Mouse (Mus musculus): ENCODE measurements at regions not wholly inside any gene's neighbourhood (a gene's known extent, or its start where the extent isn't known, plus 50 kb on each side); places are given as distances from the start of the nearest gene placed in this dataset.
A peak's percentile ranks its signal among the peaks of the same experiment; 100 is the strongest.

DNA sequence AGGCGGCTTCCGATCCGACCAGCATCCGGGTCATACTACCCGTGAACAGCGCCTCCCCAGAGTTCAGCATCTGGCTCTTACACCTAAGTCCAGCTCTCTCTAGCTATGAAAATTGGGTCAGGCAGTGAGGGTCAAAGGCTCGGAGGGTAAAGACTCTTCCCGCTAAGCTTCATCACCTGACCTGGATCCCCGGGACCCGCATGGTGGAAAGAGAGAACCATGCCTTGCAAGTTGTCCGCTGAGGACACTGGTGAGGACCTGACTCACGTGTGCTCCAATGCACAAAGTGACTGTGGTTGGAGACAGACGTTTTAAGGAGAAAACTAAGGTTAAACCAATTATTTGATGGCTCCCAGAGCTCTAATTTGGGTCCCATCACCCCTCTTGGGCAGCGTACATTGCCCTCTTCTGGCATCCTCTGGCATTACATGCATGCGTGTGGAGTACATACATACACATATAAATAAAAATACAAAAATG is 74.6 kb upstream of the Sall4 start:
- H3K36me3 ChIP-seq (ENCODE audit: insufficient read depth) = no peaks in the 10 kb centered on the region
- no peaks in the 10 kb centered on the region for H3K4me1 ChIP-seq (ENCODE audit: insufficient read depth)
- DNase-seq = no peak
- peaks cover 24% of the 10 kb centered on the region for H3K27me3 ChIP-seq (ENCODE audit: insufficient read depth, low read length)
- no peak for ATAC-seq
- 8% methylated on average over 15 of the region's 15 CpGs for WGBS
- no peaks in the 10 kb centered on the region for H3K9me3 ChIP-seq (ENCODE audit: low read length)
- no peak overlapping the region for H3K9ac ChIP-seq
- no peak overlapping the region for H3K4me2 ChIP-seq (ENCODE audit: low read depth)
- H3K4me3 ChIP-seq (ENCODE audit: low read depth, low read length) = no peak overlapping the region
- peak; percentile 52 for TF ChIP-seq CTCF (IDR thresholded peaks at IDR 0.05; ENCODE audit: low read depth)
- H3K27ac ChIP-seq (ENCODE audit: low read depth, low read length) = no peak overlapping the region

DNA sequence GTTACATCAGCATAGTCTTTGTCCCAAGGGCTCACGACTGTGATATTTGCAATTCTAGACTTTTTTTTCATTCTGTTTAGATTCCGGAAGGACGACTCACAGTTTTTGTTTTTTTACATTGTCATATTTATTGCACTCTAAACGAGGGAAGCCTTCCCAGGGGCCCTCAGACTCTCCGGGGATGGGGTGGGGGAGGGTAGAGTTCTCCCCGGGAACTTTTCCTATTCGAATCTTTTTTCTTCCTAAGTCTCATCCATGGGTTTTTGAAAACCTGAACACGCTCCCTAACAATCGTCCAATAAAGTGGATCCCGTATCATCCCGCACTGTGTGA is 73.9 kb upstream of the Sall4 start:
- H3K36me3 ChIP-seq (ENCODE audit: insufficient read depth) = no peaks in the 10 kb centered on the region
- peaks cover 24% of the 10 kb centered on the region for H3K27me3 ChIP-seq (ENCODE audit: insufficient read depth, low read length)
- no peak overlapping the region for H3K4me3 ChIP-seq (ENCODE audit: low read depth, low read length)
- ATAC-seq (no peak), DNase-seq (peak; percentile 32)
- H3K4me1 ChIP-seq (ENCODE audit: insufficient read depth) = no peaks in the 10 kb centered on the region
- H3K9me3 ChIP-seq (ENCODE audit: low read length) = no peaks in the 10 kb centered on the region
- H3K9ac ChIP-seq = no peak overlapping the region
- H3K4me2 ChIP-seq (ENCODE audit: low read depth) = no peak overlapping the region
- no peak overlapping the region for H3K27ac ChIP-seq (ENCODE audit: low read depth, low read length)
- 3% methylated on average over 11 of the region's 11 CpGs for WGBS
- no peak for TF ChIP-seq CTCF (IDR thresholded peaks at IDR 0.05; ENCODE audit: low read depth)

DNA sequence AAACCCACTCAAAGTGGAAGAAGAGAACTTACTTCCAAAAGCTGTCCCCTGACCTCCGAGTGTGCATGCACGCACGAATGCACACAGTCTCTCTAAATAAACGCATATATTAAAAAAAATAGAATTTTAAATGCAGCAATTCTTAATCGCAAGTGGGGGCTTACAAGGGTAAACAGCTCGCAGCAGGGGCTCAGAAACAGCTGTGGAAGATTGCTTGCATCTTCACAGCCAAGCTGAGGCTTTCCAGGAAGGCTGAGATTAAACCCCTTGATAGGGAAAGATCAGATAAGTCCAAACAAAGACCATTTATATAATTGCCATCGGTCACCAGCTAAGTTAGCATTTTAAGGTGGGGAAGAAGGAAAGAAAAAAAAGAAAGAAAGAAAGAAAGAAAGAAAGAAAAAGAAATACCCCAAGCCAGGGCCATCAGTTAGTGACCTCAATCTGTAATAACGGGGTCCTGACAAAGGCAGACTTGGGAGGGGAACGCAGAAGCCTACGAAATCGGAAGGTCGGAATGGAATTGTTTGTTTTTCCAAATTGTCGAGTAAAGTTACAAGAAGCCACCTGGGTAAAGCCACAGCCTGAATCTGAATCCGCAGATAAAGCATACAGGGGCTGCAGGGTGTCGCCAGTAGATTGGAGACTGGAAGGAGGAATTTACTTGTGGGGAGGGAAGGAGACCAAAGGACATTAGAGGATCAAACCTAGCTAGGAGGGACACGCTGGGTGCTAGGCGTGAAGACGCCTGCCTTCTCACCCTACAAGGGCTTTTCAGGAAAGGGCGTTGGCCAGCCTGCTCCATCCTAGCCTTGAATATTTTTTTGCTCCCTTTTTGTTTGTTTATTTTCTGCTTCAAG is 73.3 kb upstream of the Sall4 start:
- no peaks in the 10 kb centered on the region for H3K9me3 ChIP-seq (ENCODE audit: low read length)
- 12% methylated on average over 19 of the region's 19 CpGs for WGBS
- no peak overlapping the region for H3K9ac ChIP-seq
- H3K27ac ChIP-seq (ENCODE audit: low read depth, low read length) = no peak overlapping the region
- DNase-seq (peak; percentile 44), ATAC-seq (no peak)
- no peaks in the 10 kb centered on the region for H3K4me1 ChIP-seq (ENCODE audit: insufficient read depth)
- H3K27me3 ChIP-seq (ENCODE audit: insufficient read depth, low read length) = peaks cover 24% of the 10 kb centered on the region
- H3K36me3 ChIP-seq (ENCODE audit: insufficient read depth) = no peaks in the 10 kb centered on the region
- no peak overlapping the region for H3K4me3 ChIP-seq (ENCODE audit: low read depth, low read length)
- H3K4me2 ChIP-seq (ENCODE audit: low read depth) = no peak overlapping the region
- no peak for TF ChIP-seq CTCF (IDR thresholded peaks at IDR 0.05; ENCODE audit: low read depth)

GRCm38 (mm10) chr2:168839811-168840655 is 72.3 kb upstream of the Sall4 start:
- H3K9ac ChIP-seq = no peak overlapping the region
- WGBS = 4% methylated on average over 24 of the region's 24 CpGs
- H3K36me3 ChIP-seq (ENCODE audit: insufficient read depth) = no peaks in the 10 kb centered on the region
- DNase-seq (peak; percentile 34), ATAC-seq (peak; percentile 53; the same call in 1 of the 2 replicates)
- H3K4me1 ChIP-seq (ENCODE audit: insufficient read depth) = no peaks in the 10 kb centered on the region
- peak overlapping the region; percentile 29 for H3K4me2 ChIP-seq (ENCODE audit: low read depth)
- no peak overlapping the region for H3K27ac ChIP-seq (ENCODE audit: low read depth, low read length)
- TF ChIP-seq CTCF (IDR thresholded peaks at IDR 0.05; ENCODE audit: low read depth) = no peak
- peak overlapping the region; percentile 2; the same call in 1 of the 2 replicates for H3K4me3 ChIP-seq (ENCODE audit: low read depth, low read length)
- peaks cover 24% of the 10 kb centered on the region for H3K27me3 ChIP-seq (ENCODE audit: insufficient read depth, low read length)
- H3K9me3 ChIP-seq (ENCODE audit: low read length) = no peaks in the 10 kb centered on the region

- H3K4me3 ChIP-seq (ENCODE audit: low read depth, low read length) = no peak overlapping the region
- no peak for TF ChIP-seq CTCF (IDR thresholded peaks at IDR 0.05; ENCODE audit: low read depth)
- no peak overlapping the region for H3K4me2 ChIP-seq (ENCODE audit: low read depth)
- H3K4me1 ChIP-seq (ENCODE audit: insufficient read depth) = no peaks in the 10 kb centered on the region
- DNase-seq (no peak), ATAC-seq (no peak)
- H3K36me3 ChIP-seq (ENCODE audit: insufficient read depth) = no peaks in the 10 kb centered on the region
- no peaks in the 10 kb centered on the region for H3K9me3 ChIP-seq (ENCODE audit: low read length)
- 29% methylated on average over 6 of the region's 6 CpGs for WGBS
- H3K27me3 ChIP-seq (ENCODE audit: insufficient read depth, low read length) = peaks cover 24% of the 10 kb centered on the region
- H3K27ac ChIP-seq (ENCODE audit: low read depth, low read length) = no peak overlapping the region
- no peak overlapping the region for H3K9ac ChIP-seq
These were observed 71.5 kb upstream of the Sall4 start for GRCm38 (mm10) chr2:168839221-168839620.

DNA sequence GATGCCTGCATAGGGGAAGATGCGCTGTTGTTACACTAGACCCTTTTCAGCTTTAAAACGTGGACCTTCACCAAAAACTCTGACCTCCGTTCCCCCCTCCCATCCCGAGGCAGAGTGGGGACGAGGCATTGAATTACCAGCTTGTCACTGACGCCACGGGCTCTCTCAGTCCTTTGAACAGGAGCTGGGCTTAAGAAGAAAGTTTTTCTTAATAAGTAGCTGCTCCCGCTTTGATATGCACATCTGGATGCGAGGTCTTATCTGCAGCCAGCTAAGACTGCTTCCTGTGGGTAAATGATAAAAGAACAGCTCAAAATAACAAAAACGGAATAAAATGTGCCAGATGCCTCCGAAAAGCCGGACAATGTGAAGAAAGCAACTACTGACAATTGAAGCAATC is 70.9 kb upstream of the Sall4 start:
- 12% methylated on average over 12 of the region's 12 CpGs for WGBS
- no peaks in the 10 kb centered on the region for H3K4me1 ChIP-seq (ENCODE audit: insufficient read depth)
- no peak overlapping the region for H3K4me2 ChIP-seq (ENCODE audit: low read depth)
- no peaks in the 10 kb centered on the region for H3K9me3 ChIP-seq (ENCODE audit: low read length)
- ATAC-seq (no peak), DNase-seq (no peak)
- no peaks in the 10 kb centered on the region for H3K36me3 ChIP-seq (ENCODE audit: insufficient read depth)
- no peak for TF ChIP-seq CTCF (IDR thresholded peaks at IDR 0.05; ENCODE audit: low read depth)
- no peak overlapping the region for H3K9ac ChIP-seq
- no peak overlapping the region for H3K27ac ChIP-seq (ENCODE audit: low read depth, low read length)
- peaks cover 24% of the 10 kb centered on the region for H3K27me3 ChIP-seq (ENCODE audit: insufficient read depth, low read length)
- no peak overlapping the region for H3K4me3 ChIP-seq (ENCODE audit: low read depth, low read length)
